Mouse (Mus musculus): ENCODE results near the gene Rtn3. TPM values are rescaled to one million over a fixed set of nuclear protein-coding genes. Genes with fewer than 3 reads are reported as not detected.
A peak's percentile ranks its signal among the peaks of the same experiment; 100 is the strongest.

Gene Rtn3
- 380 and 385 TPM in 2 replicates for polyA plus RNA-seq (2016; fragmentation: Nextera tagmentation; extraction: Ambion mirVana)

DNA sequence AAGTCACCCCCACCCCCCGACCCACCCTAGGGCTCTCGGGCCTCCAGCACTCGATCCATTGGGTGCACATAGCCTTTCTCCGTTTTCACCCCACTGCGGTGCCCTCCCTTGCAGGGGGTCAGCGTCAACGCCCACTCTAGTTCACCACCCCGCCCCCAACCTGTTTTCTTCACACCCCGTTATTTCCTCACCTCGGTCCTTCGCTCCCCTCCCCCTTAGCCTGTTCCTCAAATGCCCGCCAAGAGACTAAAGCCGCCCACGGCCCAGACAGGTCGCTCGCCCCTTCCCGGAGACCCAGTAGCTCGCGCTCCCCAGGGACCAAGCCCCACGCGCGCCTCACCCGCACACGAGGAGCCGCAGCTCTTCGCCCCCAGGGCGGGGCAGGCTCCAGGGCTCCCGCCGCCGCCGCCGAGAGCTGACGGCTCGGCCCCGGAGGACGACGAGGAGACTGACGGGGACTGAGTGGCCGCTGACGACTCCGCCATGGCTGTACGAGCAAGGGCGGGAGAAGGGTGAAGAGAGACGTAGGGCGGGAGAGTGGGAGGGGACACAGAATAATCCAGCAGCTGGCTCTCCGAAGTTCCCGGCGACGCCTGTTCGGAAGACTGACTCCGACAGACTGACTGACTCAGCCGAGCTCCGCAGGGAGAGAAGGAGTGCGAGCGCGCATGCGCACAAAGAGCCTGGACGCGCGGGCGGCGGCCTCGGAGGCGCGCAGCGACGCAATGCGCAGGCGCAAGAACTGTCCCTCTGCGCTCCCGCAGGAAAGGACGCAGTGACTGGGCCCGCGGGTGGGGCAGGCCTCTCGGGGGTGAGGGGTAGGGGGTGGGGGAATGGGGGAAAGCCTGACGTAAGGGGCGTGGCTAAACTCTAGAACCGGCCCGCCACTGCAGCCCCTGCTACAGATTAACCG, at the start of gene Rtn3:
Gene Rtn3, minus strand, starts transcription at position 683 of the 913 bp plus-strand sequence.
- under 1% methylated on average over 77 of the region's 80 CpGs for WGBS
- H3K4me1 ChIP-seq, result peaks cover 10% of the 10 kb centered on the region
- peak within 1 kb of the TSS; percentile 99 for H3K4me3 ChIP-seq
- no peaks in the 10 kb centered on the region for H3K36me3 ChIP-seq
- peak within 1 kb of the TSS; percentile 61 for H3K4me2 ChIP-seq (replicated peaks)
- ATAC-seq (ENCODE audit: low FRiP score), result peak; percentile 95
- H3K9ac ChIP-seq, result peak within 1 kb of the TSS; percentile 99
- no peaks in the 10 kb centered on the region for H3K9me3 ChIP-seq (replicated peaks)
- no peaks in the 10 kb centered on the region for H3K27me3 ChIP-seq
- H3K27ac ChIP-seq, result peak within 1 kb of the TSS; percentile 100

DNA sequence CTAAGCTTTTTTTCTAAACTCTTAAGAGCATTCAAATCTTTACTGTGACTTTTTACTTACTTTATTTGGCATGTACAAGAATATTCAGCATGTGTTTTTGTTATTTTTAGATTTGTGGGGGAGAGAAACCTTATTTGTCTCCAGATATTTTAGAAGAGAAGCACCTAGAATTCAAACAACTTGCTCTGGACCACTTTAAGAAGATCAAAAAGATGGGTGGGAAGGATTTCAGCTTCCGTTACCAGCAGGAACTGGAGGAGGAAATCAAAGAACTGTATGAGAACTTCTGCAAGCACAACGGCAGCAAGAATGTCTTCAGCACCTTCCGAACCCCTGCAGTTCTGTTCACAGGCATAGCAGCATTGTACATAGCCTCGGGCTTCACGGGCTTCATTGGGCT, 48.8 kb upstream of the Rtn3 start:
- Histone ChIP-seq H3K4me1 (no peaks in the 10 kb centered on the region), H3K9ac (no peak overlapping the region), H3K27me3 (no peaks in the 10 kb centered on the region), H3K9me3 (replicated peaks) (no peaks in the 10 kb centered on the region), H3K4me2 (replicated peaks) (no peak overlapping the region), H3K4me3 (no peak overlapping the region), H3K36me3 (peaks cover 20% of the 10 kb centered on the region), H3K27ac (no peak overlapping the region)
- no peak for ATAC-seq (ENCODE audit: low FRiP score)
- WGBS, result 90% methylated on average over 5 of the region's 5 CpGs

- Histone ChIP-seq H3K9ac (no peak overlapping the region), H3K27ac (no peak overlapping the region), H3K9me3 (replicated peaks) (no peaks in the 10 kb centered on the region), H3K4me2 (replicated peaks) (no peak overlapping the region), H3K4me1 (no peaks in the 10 kb centered on the region), H3K36me3 (peaks cover 20% of the 10 kb centered on the region), H3K27me3 (no peaks in the 10 kb centered on the region), H3K4me3 (no peak overlapping the region)
- WGBS, result 63% methylated on average over 7 of the region's 7 CpGs
- ATAC-seq (ENCODE audit: low FRiP score), result peak; percentile 69; the same call in 1 of the 2 replicates
These were observed 45.8 kb upstream of the Rtn3 start for GRCm38 (mm10) chr19:7528639-7529428.

GRCm38 (mm10) chr19:7524879-7525278, 41.8 kb upstream of the Rtn3 start:
- ATAC-seq (ENCODE audit: low FRiP score), result no peak
- Histone ChIP-seq H3K9ac (no peak overlapping the region), H3K36me3 (peaks cover 23% of the 10 kb centered on the region), H3K4me2 (replicated peaks) (no peak overlapping the region), H3K4me3 (no peak overlapping the region), H3K27me3 (no peaks in the 10 kb centered on the region), H3K27ac (no peak overlapping the region), H3K4me1 (no peaks in the 10 kb centered on the region), H3K9me3 (replicated peaks) (no peaks in the 10 kb centered on the region)
- 79% methylated on average over 3 of the region's 3 CpGs for WGBS

GRCm38 (mm10) chr19:7523781-7524180, 40.7 kb upstream of the Rtn3 start:
- no peaks in the 10 kb centered on the region for H3K27me3 ChIP-seq
- peaks cover 29% of the 10 kb centered on the region for H3K36me3 ChIP-seq
- H3K9me3 ChIP-seq (replicated peaks), result no peaks in the 10 kb centered on the region
- no peaks in the 10 kb centered on the region for H3K4me1 ChIP-seq
- H3K27ac ChIP-seq, result no peak overlapping the region
- H3K4me2 ChIP-seq (replicated peaks), result no peak overlapping the region
- no peak for ATAC-seq (ENCODE audit: low FRiP score)
- no peak overlapping the region for H3K9ac ChIP-seq
- no peak overlapping the region for H3K4me3 ChIP-seq

DNA sequence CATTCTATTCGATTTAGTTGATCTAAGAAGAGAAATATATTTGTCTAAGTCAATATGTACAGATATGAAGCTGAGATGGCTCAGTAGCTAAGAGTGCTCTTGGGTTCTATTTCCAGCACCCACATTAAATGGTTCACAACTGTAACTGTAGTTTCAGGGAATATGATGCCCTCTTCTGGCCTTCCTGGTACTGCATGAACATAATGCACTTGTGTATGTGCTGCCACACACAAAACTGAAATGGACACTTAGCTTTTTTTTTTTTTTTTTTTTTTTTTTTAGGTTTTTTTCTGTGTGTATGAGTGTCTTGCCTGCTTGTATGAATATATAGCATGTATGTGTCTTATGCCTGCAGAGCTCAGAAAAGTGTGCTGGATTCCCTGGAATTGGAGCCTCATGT, 40.2 kb upstream of the Rtn3 start:
- WGBS, result 94% methylated on average over 1 of the region's 1 CpGs
- Histone ChIP-seq H3K4me3 (no peak overlapping the region), H3K4me2 (replicated peaks) (no peak overlapping the region), H3K27me3 (no peaks in the 10 kb centered on the region), H3K9ac (no peak overlapping the region), H3K27ac (no peak overlapping the region), H3K36me3 (peaks cover 32% of the 10 kb centered on the region), H3K9me3 (replicated peaks) (no peaks in the 10 kb centered on the region), H3K4me1 (no peaks in the 10 kb centered on the region)
- no peak for ATAC-seq (ENCODE audit: low FRiP score)

GRCm38 (mm10) chr19:7522856-7523255, 39.8 kb upstream of the Rtn3 start:
- Histone ChIP-seq H3K4me1 (no peaks in the 10 kb centered on the region), H3K27me3 (no peaks in the 10 kb centered on the region), H3K4me2 (replicated peaks) (no peak overlapping the region), H3K9me3 (replicated peaks) (no peaks in the 10 kb centered on the region), H3K36me3 (peaks cover 33% of the 10 kb centered on the region), H3K27ac (no peak overlapping the region), H3K4me3 (no peak overlapping the region), H3K9ac (no peak overlapping the region)
- 98% methylated on average over 2 of the region's 2 CpGs for WGBS
- ATAC-seq (ENCODE audit: low FRiP score), result no peak

DNA sequence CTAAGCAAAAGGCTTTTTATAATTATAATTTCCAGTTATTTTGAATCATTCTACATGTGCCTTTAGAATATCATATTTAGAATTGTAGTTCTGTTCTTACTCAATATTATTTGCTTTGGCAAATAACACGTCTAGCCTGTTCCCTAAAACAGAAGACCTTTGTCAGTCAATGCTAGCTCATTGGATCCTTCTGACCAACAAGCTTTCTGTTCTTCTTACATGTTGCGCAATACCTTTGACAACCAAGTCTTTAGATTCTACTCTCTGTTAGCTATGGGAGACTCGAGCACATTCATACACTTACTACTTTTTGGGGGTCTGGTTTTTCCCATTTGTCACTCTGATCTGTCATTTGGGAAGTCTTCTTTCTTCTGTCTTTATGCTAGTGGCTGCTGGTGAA, 38.5 kb upstream of the Rtn3 start:
- Histone ChIP-seq H3K27ac (no peak overlapping the region), H3K27me3 (no peaks in the 10 kb centered on the region), H3K9ac (no peak overlapping the region), H3K9me3 (replicated peaks) (no peaks in the 10 kb centered on the region), H3K4me3 (no peak overlapping the region), H3K36me3 (peaks cover 38% of the 10 kb centered on the region), H3K4me1 (no peaks in the 10 kb centered on the region), H3K4me2 (replicated peaks) (no peak overlapping the region)
- WGBS, result 93% methylated on average over 3 of the region's 3 CpGs
- ATAC-seq (ENCODE audit: low FRiP score), result no peak

- H3K4me1 ChIP-seq, result no peaks in the 10 kb centered on the region
- no peak for ATAC-seq (ENCODE audit: low FRiP score)
- peaks cover 19% of the 10 kb centered on the region for H3K36me3 ChIP-seq
- no peak overlapping the region for H3K27ac ChIP-seq
- no peak overlapping the region for H3K4me2 ChIP-seq (replicated peaks)
- H3K27me3 ChIP-seq, result no peaks in the 10 kb centered on the region
- WGBS, result 93% methylated on average over 1 of the region's 1 CpGs
- no peak overlapping the region for H3K9ac ChIP-seq
- H3K4me3 ChIP-seq, result no peak overlapping the region
- no peaks in the 10 kb centered on the region for H3K9me3 ChIP-seq (replicated peaks)
These were observed 33.4 kb upstream of the Rtn3 start for GRCm38 (mm10) chr19:7516437-7516836.

GRCm38 (mm10) chr19:7508026-7508425, 24.9 kb upstream of the Rtn3 start:
- Histone ChIP-seq H3K27me3 (no peaks in the 10 kb centered on the region), H3K4me3 (no peak overlapping the region), H3K27ac (no peak overlapping the region), H3K9ac (no peak overlapping the region), H3K4me2 (replicated peaks) (no peak overlapping the region), H3K36me3 (peaks cover 6% of the 10 kb centered on the region), H3K9me3 (replicated peaks) (no peaks in the 10 kb centered on the region), H3K4me1 (no peaks in the 10 kb centered on the region)
- 70% methylated on average over 4 of the region's 4 CpGs for WGBS
- no peak for ATAC-seq (ENCODE audit: low FRiP score)

- ATAC-seq (ENCODE audit: low FRiP score), result no peak
- H3K4me2 ChIP-seq (replicated peaks), result no peak overlapping the region
- no peaks in the 10 kb centered on the region for H3K4me1 ChIP-seq
- 95% methylated on average over 1 of the region's 1 CpGs for WGBS
- no peak overlapping the region for H3K27ac ChIP-seq
- no peak overlapping the region for H3K4me3 ChIP-seq
- H3K27me3 ChIP-seq, result no peaks in the 10 kb centered on the region
- no peak overlapping the region for H3K9ac ChIP-seq
- no peaks in the 10 kb centered on the region for H3K9me3 ChIP-seq (replicated peaks)
- peaks cover 6% of the 10 kb centered on the region for H3K36me3 ChIP-seq
These were observed 23.2 kb upstream of the Rtn3 start for GRCm38 (mm10) chr19:7506321-7506720.

DNA sequence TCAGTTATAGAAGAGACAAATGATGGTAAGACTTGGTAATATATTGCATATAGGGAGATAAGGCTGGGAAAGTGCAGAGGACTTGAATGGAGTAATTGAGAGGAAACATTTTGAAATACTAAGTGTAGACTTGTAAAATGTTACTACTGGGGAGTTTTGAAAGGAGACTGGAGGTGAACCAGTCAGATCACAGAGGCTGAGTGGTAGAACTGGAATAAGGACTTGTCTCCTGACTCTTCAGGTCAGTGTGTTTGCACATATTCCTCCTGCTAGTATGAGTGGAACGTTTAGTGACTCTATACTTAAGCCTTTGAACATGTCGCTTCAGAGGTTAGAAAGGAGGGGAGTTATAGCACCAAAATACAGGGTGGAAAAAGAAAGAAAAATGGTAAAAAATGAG, 19.4 kb upstream of the Rtn3 start:
- no peaks in the 10 kb centered on the region for H3K27me3 ChIP-seq
- H3K4me3 ChIP-seq, result no peak overlapping the region
- H3K4me1 ChIP-seq, result no peaks in the 10 kb centered on the region
- 80% methylated on average over 2 of the region's 2 CpGs for WGBS
- no peaks in the 10 kb centered on the region for H3K9me3 ChIP-seq (replicated peaks)
- H3K27ac ChIP-seq, result no peak overlapping the region
- H3K4me2 ChIP-seq (replicated peaks), result no peak overlapping the region
- H3K9ac ChIP-seq, result no peak overlapping the region
- no peaks in the 10 kb centered on the region for H3K36me3 ChIP-seq
- ATAC-seq (ENCODE audit: low FRiP score), result no peak

Data from hindbrain, embryonic 12.5 days (tissue).